Mouse (Mus musculus): ENCODE data around the gene Sh3bgrl.

DNA sequence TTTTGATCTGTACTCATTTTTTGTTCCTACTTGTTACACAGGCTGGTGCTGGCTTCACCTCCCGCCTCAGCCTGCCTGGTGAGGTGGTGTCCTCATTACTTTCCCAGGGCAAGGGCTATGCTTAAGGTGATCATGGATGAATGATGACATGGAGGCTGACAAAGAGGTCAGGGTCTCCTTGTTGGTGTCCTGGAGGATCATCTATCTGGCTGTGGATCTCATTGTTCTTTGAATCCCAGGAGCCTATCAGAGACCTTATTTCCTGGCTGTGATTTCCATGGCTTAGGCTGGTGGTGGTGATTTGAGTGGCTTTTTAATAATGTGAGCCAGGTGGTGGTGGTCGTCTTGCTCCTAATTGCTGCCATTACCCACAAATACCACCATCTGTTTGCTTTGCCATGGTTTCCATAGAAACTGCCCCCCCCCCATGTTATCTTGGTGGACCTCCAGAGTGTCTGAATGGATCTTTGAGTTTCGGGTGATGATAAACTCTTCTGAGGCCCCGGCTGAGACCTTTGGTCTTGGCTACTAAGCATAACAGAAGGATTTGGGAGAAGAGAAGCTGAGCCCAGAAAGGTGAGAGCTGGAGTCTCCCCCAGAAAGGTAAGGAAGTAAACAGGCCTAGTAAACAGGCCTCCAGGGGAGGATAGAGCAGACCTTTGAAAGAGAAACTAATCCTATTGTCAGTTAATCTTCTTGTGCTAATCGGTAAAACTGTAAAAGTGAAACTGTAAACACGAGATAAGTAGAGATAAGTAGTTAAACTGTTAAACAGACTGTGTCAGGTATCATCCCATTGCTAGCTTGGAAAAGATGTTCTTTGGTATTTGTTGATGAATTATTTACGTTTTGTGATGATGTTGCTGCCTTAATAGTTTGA, 18.5 kb downstream of the Sh3bgrl start:
- TF ChIP-seq CTCF (IDR thresholded peaks at IDR 0.05; ENCODE audit: control insufficient read depth, insufficient read depth, low read length) (no peak), POLR2A (IDR thresholded peaks at IDR 0.05; ENCODE audit: borderline replicate concordance, control insufficient read depth, low read depth, low read length) (no peak)

Data from bone marrow, adult 2 months (tissue).